Mouse (Mus musculus): ENCODE data around the gene Ttc39d. TPM values are rescaled to one million over a fixed set of nuclear protein-coding genes. Genes with fewer than 3 reads are reported as not detected.

Ttc39d gene
- polyA plus RNA-seq, 1 experiment: not detected

GRCm38 (mm10) chr17:80235477-80235876 is 28.2 kb downstream of the Ttc39d start:
- Histone ChIP-seq H3K27ac (ENCODE audit: insufficient read depth, low read depth, low read length) (no peak overlapping the region), H3K4me3 (ENCODE audit: insufficient read depth, low read depth, low read length) (no peak overlapping the region), H3K4me1 (ENCODE audit: control insufficient read depth, insufficient read depth, low read length) (no peaks in the 10 kb centered on the region)
- TF ChIP-seq POLR2A (IDR thresholded peaks at IDR 0.05; ENCODE audit: insufficient read depth, low read depth, low read length): no peak
- TF ChIP-seq CTCF (IDR thresholded peaks at IDR 0.05; ENCODE audit: insufficient read depth, low read depth, low read length): no peak
- 85% methylated on average over 3 of the region's 3 CpGs for WGBS

- TF ChIP-seq CTCF (IDR thresholded peaks at IDR 0.05; ENCODE audit: insufficient read depth, low read depth, low read length): no peak
- no peak for TF ChIP-seq POLR2A (IDR thresholded peaks at IDR 0.05; ENCODE audit: insufficient read depth, low read depth, low read length)
These were observed 29.5 kb downstream of the Ttc39d start for GRCm38 (mm10) chr17:80236805-80237204.

GRCm38 (mm10) chr17:80237475-80237874 is 30.2 kb downstream of the Ttc39d start:
- Histone ChIP-seq H3K4me1 (ENCODE audit: control insufficient read depth, insufficient read depth, low read length) (no peaks in the 10 kb centered on the region), H3K27ac (ENCODE audit: insufficient read depth, low read depth, low read length) (no peak overlapping the region), H3K4me3 (ENCODE audit: insufficient read depth, low read depth, low read length) (no peak overlapping the region)
- WGBS: 84% methylated on average over 5 of the region's 5 CpGs
- TF ChIP-seq CTCF (IDR thresholded peaks at IDR 0.05; ENCODE audit: insufficient read depth, low read depth, low read length): no peak
- no peak for TF ChIP-seq POLR2A (IDR thresholded peaks at IDR 0.05; ENCODE audit: insufficient read depth, low read depth, low read length)

More at GRCm38 (mm10) chr17:80236805-80237204, 29.5 kb downstream of the Ttc39d start:
- Histone ChIP-seq H3K4me1 (ENCODE audit: control insufficient read depth, insufficient read depth, low read length) (no peaks in the 10 kb centered on the region), H3K27ac (ENCODE audit: insufficient read depth, low read depth, low read length) (no peak overlapping the region), H3K4me3 (ENCODE audit: insufficient read depth, low read depth, low read length) (no peak overlapping the region)
- 94% methylated on average over 3 of the region's 3 CpGs for WGBS

- TF ChIP-seq CTCF (IDR thresholded peaks at IDR 0.05; ENCODE audit: insufficient read depth, low read depth, low read length): no peak
- no peak for TF ChIP-seq POLR2A (IDR thresholded peaks at IDR 0.05; ENCODE audit: insufficient read depth, low read depth, low read length)
- Histone ChIP-seq H3K4me1 (ENCODE audit: control insufficient read depth, insufficient read depth, low read length) (no peaks in the 10 kb centered on the region), H3K27ac (ENCODE audit: insufficient read depth, low read depth, low read length) (no peak overlapping the region), H3K4me3 (ENCODE audit: insufficient read depth, low read depth, low read length) (no peak overlapping the region)
- 89% methylated on average over 9 of the region's 9 CpGs for WGBS
These were observed 34.3 kb downstream of the Ttc39d start for GRCm38 (mm10) chr17:80241594-80241993.

GRCm38 (mm10) chr17:80243116-80243515 is 35.9 kb downstream of the Ttc39d start:
- H3K4me1 ChIP-seq (ENCODE audit: control insufficient read depth, insufficient read depth, low read length): no peaks in the 10 kb centered on the region
- no peak overlapping the region for H3K27ac ChIP-seq (ENCODE audit: insufficient read depth, low read depth, low read length)
- no peak for TF ChIP-seq POLR2A (IDR thresholded peaks at IDR 0.05; ENCODE audit: insufficient read depth, low read depth, low read length)
- TF ChIP-seq CTCF (IDR thresholded peaks at IDR 0.05; ENCODE audit: insufficient read depth, low read depth, low read length): no peak
- 93% methylated on average over 13 of the region's 13 CpGs for WGBS
- no peak overlapping the region for H3K4me3 ChIP-seq (ENCODE audit: insufficient read depth, low read depth, low read length)

- Histone ChIP-seq H3K27ac (ENCODE audit: insufficient read depth, low read depth, low read length) (no peak overlapping the region), H3K4me3 (ENCODE audit: insufficient read depth, low read depth, low read length) (no peak overlapping the region), H3K4me1 (ENCODE audit: control insufficient read depth, insufficient read depth, low read length) (no peaks in the 10 kb centered on the region)
- TF ChIP-seq POLR2A (IDR thresholded peaks at IDR 0.05; ENCODE audit: insufficient read depth, low read depth, low read length) (no peak), CTCF (IDR thresholded peaks at IDR 0.05; ENCODE audit: insufficient read depth, low read depth, low read length) (no peak)
- 85% methylated on average over 13 of the region's 13 CpGs for WGBS
These were observed 45.7 kb downstream of the Ttc39d start for GRCm38 (mm10) chr17:80252757-80253525.

GRCm38 (mm10) chr17:80254421-80254820 is 47.2 kb downstream of the Ttc39d start:
- no peak for TF ChIP-seq POLR2A (IDR thresholded peaks at IDR 0.05; ENCODE audit: insufficient read depth, low read depth, low read length)
- no peak for TF ChIP-seq CTCF (IDR thresholded peaks at IDR 0.05; ENCODE audit: insufficient read depth, low read depth, low read length)
- Histone ChIP-seq H3K4me3 (ENCODE audit: insufficient read depth, low read depth, low read length) (no peak overlapping the region), H3K27ac (ENCODE audit: insufficient read depth, low read depth, low read length) (no peak overlapping the region), H3K4me1 (ENCODE audit: control insufficient read depth, insufficient read depth, low read length) (no peaks in the 10 kb centered on the region)
- 94% methylated on average over 5 of the region's 5 CpGs for WGBS

GRCm38 (mm10) chr17:80255208-80255607 is 47.9 kb downstream of the Ttc39d start:
- TF ChIP-seq CTCF (IDR thresholded peaks at IDR 0.05; ENCODE audit: insufficient read depth, low read depth, low read length) (no peak), POLR2A (IDR thresholded peaks at IDR 0.05; ENCODE audit: insufficient read depth, low read depth, low read length) (no peak)
- Histone ChIP-seq H3K4me3 (ENCODE audit: insufficient read depth, low read depth, low read length) (no peak overlapping the region), H3K4me1 (ENCODE audit: control insufficient read depth, insufficient read depth, low read length) (no peaks in the 10 kb centered on the region), H3K27ac (ENCODE audit: insufficient read depth, low read depth, low read length) (no peak overlapping the region)
- 60% methylated on average over 13 of the region's 13 CpGs for WGBS

GRCm38 (mm10) chr17:80267065-80267464 is 59.8 kb downstream of the Ttc39d start:
- H3K4me3 ChIP-seq (ENCODE audit: insufficient read depth, low read depth, low read length): no peak overlapping the region
- no peak for TF ChIP-seq CTCF (IDR thresholded peaks at IDR 0.05; ENCODE audit: insufficient read depth, low read depth, low read length)
- no peak for TF ChIP-seq POLR2A (IDR thresholded peaks at IDR 0.05; ENCODE audit: insufficient read depth, low read depth, low read length)
- H3K4me1 ChIP-seq (ENCODE audit: control insufficient read depth, insufficient read depth, low read length): no peaks in the 10 kb centered on the region
- 89% methylated on average over 4 of the region's 4 CpGs for WGBS
- H3K27ac ChIP-seq (ENCODE audit: insufficient read depth, low read depth, low read length): no peak overlapping the region

Other genes starting within 250 kb of the Ttc39d start
- not detected in 2 replicates for gene Hnrnpll, start 145.1 kb upstream of the Ttc39d start, polyA plus RNA-seq (2012; ENCODE audit: insufficient read depth, insufficient read length, low replicate concordance, missing spikeins)
- gene Galm, start 80.0 kb upstream of the Ttc39d start, polyA plus RNA-seq (2012; ENCODE audit: insufficient read depth, insufficient read length, low replicate concordance, missing spikeins): not detected in 2 replicates
- gene Srsf7, start 153 bp upstream of the Ttc39d start, polyA plus RNA-seq (2012; ENCODE audit: insufficient read depth, insufficient read length, low replicate concordance, missing spikeins): not detected in 2 replicates
- not detected in 2 replicates for gene Gemin6, start 17.0 kb downstream of the Ttc39d start, polyA plus RNA-seq (2012; ENCODE audit: insufficient read depth, insufficient read length, low replicate concordance, missing spikeins)
- gene Morn2, start 82.7 kb downstream of the Ttc39d start, polyA plus RNA-seq (2012; ENCODE audit: insufficient read depth, insufficient read length, low replicate concordance, missing spikeins): not detected in 2 replicates
- not detected in 2 replicates for gene Dhx57, start 83.0 kb downstream of the Ttc39d start, polyA plus RNA-seq (2012; ENCODE audit: insufficient read depth, insufficient read length, low replicate concordance, missing spikeins)
- gene Arhgef33, start 99.9 kb downstream of the Ttc39d start, polyA plus RNA-seq (2012; ENCODE audit: insufficient read depth, insufficient read length, low replicate concordance, missing spikeins): not detected in 2 replicates
- gene Gm10190, start 166.1 kb downstream of the Ttc39d start, polyA plus RNA-seq (2012; ENCODE audit: insufficient read depth, insufficient read length, low replicate concordance, missing spikeins): not detected in 2 replicates